29 mouse cellular contexts compared by ENCODE assay signal in genomic region chr9:65235601-65236000, GRCm38 (mm10). TPM values are rescaled to one million over a fixed set of nuclear protein-coding genes. Genes with fewer than 3 reads are reported as not detected.
"Had no signal": no experiment of that assay in that cellular context is flagged by ENCODE, and none has a peak within 500 bp of the region (broad histone marks: within the 10 kb centered on the region; RNA-seq: fewer than 3 reads in every experiment).

No protein-coding gene starts in this region.

- H3K9me3 ChIP-seq: embryonic facial prominence, embryonic 12.5 days; embryonic facial prominence, embryonic 15.5 days; forebrain, embryonic 10.5 days; forebrain, embryonic 12.5 days; forebrain, embryonic 13.5 days; forebrain, embryonic 15.5 days had no signal

- H3K9ac ChIP-seq: embryonic facial prominence, embryonic 12.5 days; embryonic facial prominence, embryonic 15.5 days; forebrain, embryonic 12.5 days; forebrain, embryonic 13.5 days; forebrain, embryonic 15.5 days; forebrain, postnatal 0 days had no signal

- H3K4me2 ChIP-seq: embryonic facial prominence, embryonic 12.5 days; embryonic facial prominence, embryonic 15.5 days; forebrain, embryonic 12.5 days; forebrain, embryonic 13.5 days; forebrain, embryonic 15.5 days had no signal

- H3K4me1 ChIP-seq: forebrain, embryonic 12.5 days had no signal

- H3K36me3 ChIP-seq: embryonic facial prominence, embryonic 15.5 days; forebrain, embryonic 15.5 days had no signal

- H3K27me3 ChIP-seq: embryonic facial prominence, embryonic 12.5 days; embryonic facial prominence, embryonic 15.5 days; forebrain, embryonic 12.5 days; forebrain, embryonic 13.5 days; forebrain, embryonic 15.5 days had no signal

- DNase-seq: cerebellum, adult 18-20 months; cerebellum, adult 2 months; cerebellum, adult 8-10 months; cerebellum, adult 9-10 months; cerebellum, adult 9-11 months; cerebellum, postnatal 10 days; cerebellum, postnatal 14 days; cerebellum, postnatal 25 days; cerebellum, postnatal 36 days; embryo, embryonic 11 days; forebrain, postnatal 0 days; gastrocnemius, adult 2 months; gastrocnemius, postnatal 10 days; gastrocnemius, postnatal 14 days; gastrocnemius, postnatal 25 days; gastrocnemius, postnatal 36 days; heart, adult 11 months; heart, adult 18-20 months; heart, adult 2 months had no signal

- H3K4me3 ChIP-seq: embryonic facial prominence, embryonic 12.5 days; embryonic facial prominence, embryonic 15.5 days; erythroblast, embryonic 14.5 days; forebrain, embryonic 10.5 days; forebrain, embryonic 12.5 days; forebrain, embryonic 13.5 days; forebrain, embryonic 15.5 days; gastrocnemius, adult 2 months; heart, adult 2 months had no signal

- H3K27ac ChIP-seq: embryonic facial prominence, embryonic 12.5 days; embryonic facial prominence, embryonic 15.5 days; forebrain, embryonic 10.5 days; forebrain, embryonic 12.5 days; forebrain, embryonic 13.5 days; forebrain, embryonic 15.5 days; gastrocnemius, adult 2 months; heart, adult 2 months had no signal

- ATAC-seq: forebrain, embryonic 13.5 days; forebrain, embryonic 14.5 days; forebrain, embryonic 15.5 days; forebrain, embryonic 16.5 days; forebrain, postnatal 0 days had no signal

RNA-seq across cellular contexts. Expression of gene Cilp, which starts 29.4 kb away (rescaled TPM):
- total RNA-seq: granulocyte monocyte progenitor cell, adult 5-6 weeks had no signal
- polyA plus RNA-seq: erythroblast, embryonic 14.5 days; forebrain, embryonic 10.5 days had no signal
